In the genomic region with DNA sequence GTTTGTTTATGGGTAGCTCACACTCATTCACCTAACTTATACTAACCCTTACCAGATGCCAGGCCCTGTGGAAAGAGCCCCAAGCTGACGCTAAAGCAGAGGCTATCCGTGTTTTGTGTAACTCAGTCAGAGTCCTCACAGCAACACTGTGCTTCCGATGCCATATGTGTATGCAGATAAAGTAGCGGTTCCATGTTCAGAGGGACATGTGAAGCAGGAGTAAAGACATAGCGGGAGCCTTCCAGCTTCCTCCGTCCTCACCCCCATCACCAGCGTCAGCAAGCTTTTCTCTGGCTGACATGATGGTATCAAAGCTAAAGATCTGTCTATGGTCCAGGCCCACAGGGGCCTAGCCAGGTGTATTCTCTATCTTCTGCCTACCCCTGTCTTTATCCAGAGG, we compare ENCODE assay signal across 10 mouse cellular contexts. TPM values are rescaled to one million over a fixed set of nuclear protein-coding genes. Genes with fewer than 3 reads are reported as not detected.
A peak's percentile ranks its signal among the peaks of the same experiment; 100 is the strongest.
DNase-seq lines count a peak whose midpoint lies in the region; ATAC-seq and TF ChIP-seq lines count a peak whose summit lies in the region.
"Had no signal": no experiment of that assay in that cellular context is flagged by ENCODE, and none has a peak within 500 bp of the region (broad histone marks: within the 10 kb centered on the region; RNA-seq: fewer than 3 reads in every experiment).

No protein-coding gene starts in this region.

- TF ChIP-seq POLR2A in embryonic fibroblast, embryonic 13.5 days (IDR thresholded peaks at IDR 0.05; ENCODE audit: low read depth, low read length) = no peak

- TF ChIP-seq CTCF in layer of hippocampus, adult 2 months (conservative IDR thresholded peaks at IDR 0.05) = no peak
- no peak for TF ChIP-seq CTCF in embryonic fibroblast, embryonic 13.5 days (IDR thresholded peaks at IDR 0.05; ENCODE audit: borderline replicate concordance, insufficient read depth, low read length)

- no peaks in the 10 kb centered on the region for H3K9me3 ChIP-seq in limb, embryonic 11.5 days (ENCODE audit: control insufficient read depth, low read length)
- H3K9me3 ChIP-seq in neural tube, embryonic 12.5 days = 0 out of 2 replicates have a peak, but pooled peaks cover 4% of the 10 kb centered on the region

- peak overlapping the region; percentile 97; the same call in 1 of the 2 replicates for H3K27ac ChIP-seq in layer of hippocampus, adult 2 months
- H3K27ac ChIP-seq in embryonic fibroblast, embryonic 13.5 days (ENCODE audit: insufficient read depth, low read length) = no peak overlapping the region
- no peak overlapping the region for H3K27ac ChIP-seq in limb, embryonic 11.5 days (replicated peaks; ENCODE audit: low read depth, low read length)
- no peak overlapping the region for H3K27ac ChIP-seq in neural tube, embryonic 12.5 days

- H3K27me3 ChIP-seq in limb, embryonic 11.5 days (ENCODE audit: control insufficient read depth, insufficient read depth, low read length) = no peaks in the 10 kb centered on the region
- H3K27me3 ChIP-seq in neural tube, embryonic 12.5 days (replicated peaks) = no peaks in the 10 kb centered on the region
- H3K27me3 ChIP-seq: Patski had no signal

- DNase-seq in layer of hippocampus, adult 2 months (ENCODE audit: low spot score in 2 of 2) = no peak
- DNase-seq in layer of hippocampus, adult 9-10 months (ENCODE audit: low spot score) = no peak
- peak; percentile 47 for DNase-seq in limb, embryonic 11.5 days (ENCODE audit: low spot score)
- DNase-seq in thymus, postnatal 10 days (ENCODE audit: low spot score in 2 of 2) = no peak
- no peak for DNase-seq in right cerebral cortex, postnatal 25 days
- no peak for DNase-seq in urinary bladder, adult 2 months (ENCODE audit: low spot score)
- DNase-seq: right cerebral cortex, postnatal 4 days had no signal

- peak overlapping the region; percentile 99 for H3K4me2 ChIP-seq in limb, embryonic 11.5 days (ENCODE audit: low read depth, severe bottlenecking)
- H3K4me2 ChIP-seq in neural tube, embryonic 12.5 days (replicated peaks) = peak overlapping the region; percentile 98

- no peak overlapping the region for H3K9ac ChIP-seq in limb, embryonic 11.5 days (ENCODE audit: low read length)
- no peak overlapping the region for H3K9ac ChIP-seq in neural tube, embryonic 12.5 days

- H3K36me3 ChIP-seq in limb, embryonic 11.5 days (ENCODE audit: control insufficient read depth, insufficient read depth, low read length) = no peaks in the 10 kb centered on the region; the same call in 1 of the 2 replicates
- H3K36me3 ChIP-seq in neural tube, embryonic 12.5 days = peaks cover 6% of the 10 kb centered on the region; the same call in 1 of the 2 replicates

- peaks cover 35% of the 10 kb centered on the region for H3K4me1 ChIP-seq in embryonic fibroblast, embryonic 13.5 days (ENCODE audit: control insufficient read depth, insufficient read depth, low read length)
- peaks cover 60% of the 10 kb centered on the region for H3K4me1 ChIP-seq in limb, embryonic 11.5 days (ENCODE audit: control insufficient read depth, insufficient read depth, low read length)
- H3K4me1 ChIP-seq in neural tube, embryonic 12.5 days = peaks cover 81% of the 10 kb centered on the region

- 27% methylated on average over 7 of the region's 7 CpGs for WGBS in limb, embryonic 11.5 days
- WGBS in neural tube, embryonic 12.5 days = 59% methylated on average over 7 of the region's 7 CpGs

- peak overlapping the region; percentile 87 for H3K4me3 ChIP-seq in layer of hippocampus, adult 2 months
- H3K4me3 ChIP-seq in embryonic fibroblast, embryonic 13.5 days (ENCODE audit: insufficient read depth, low read length) = peak overlapping the region; percentile 62
- no peak overlapping the region for H3K4me3 ChIP-seq in limb, embryonic 11.5 days (ENCODE audit: low read depth, low read length)
- no peak overlapping the region; the same call in 1 of the 2 replicates for H3K4me3 ChIP-seq in neural tube, embryonic 12.5 days

- ATAC-seq in limb, embryonic 11.5 days (ENCODE audit: insufficient number of reproducible peaks, low FRiP score, low TSS enrichment, low read depth) = no peak
- ATAC-seq in neural tube, embryonic 12.5 days (ENCODE audit: low FRiP score, low read depth) = no peak
- ATAC-seq: Patski had no signal

RNA-seq across cellular contexts. Expression of gene Elmsan1, which starts 27.5 kb away (rescaled TPM):
- 10 to 100 TPM; 24.6 to 27.2 TPM for total RNA-seq in layer of hippocampus, adult 2 months (2021)
- 20.6 and 21.3 TPM in 2 replicates for polyA plus RNA-seq in embryonic fibroblast, embryonic 13.5 days (2011; ENCODE audit: insufficient read length, low read depth, missing spikeins)
- polyA plus RNA-seq in limb, embryonic 11.5 days (2014; fragmentation: Nextera tagmentation; extraction: Ambion mirVana) = 6.1 and 6.6 TPM in 2 replicates
- 6.1 and 6.3 TPM in 2 replicates for polyA plus RNA-seq in neural tube, embryonic 12.5 days (2016; fragmentation: Nextera tagmentation; extraction: Ambion mirVana)
- polyA plus RNA-seq in urinary bladder, adult 2 months (2012; rRNA removed) = 11.9 and 16.0 TPM in 2 replicates

RNA-seq across cellular contexts. Expression of gene Pnma1, which starts 42.9 kb away (rescaled TPM):
- 1 to 10 TPM; 2.8 to 3.8 TPM for total RNA-seq in layer of hippocampus, adult 2 months (2021)
- 0.30 and 0.35 TPM in 2 replicates for polyA plus RNA-seq in embryonic fibroblast, embryonic 13.5 days (2011; ENCODE audit: insufficient read length, low read depth, missing spikeins)
- polyA plus RNA-seq in limb, embryonic 11.5 days (2014; fragmentation: Nextera tagmentation; extraction: Ambion mirVana) = 0.70 and 0.99 TPM in 2 replicates
- polyA plus RNA-seq in neural tube, embryonic 12.5 days (2016; fragmentation: Nextera tagmentation; extraction: Ambion mirVana) = 2.8 and 3.2 TPM in 2 replicates
- 0.19 and 0.34 TPM in 2 replicates for polyA plus RNA-seq in urinary bladder, adult 2 months (2012; rRNA removed)

Comparison
In these comparisons a context has a peak if more than half of its experiments do, and no peak if none do; other contexts are left out.
1. H3K4me3 ChIP-seq: peak in layer of hippocampus, adult 2 months (single experiment) and embryonic fibroblast, embryonic 13.5 days (single experiment); none in limb, embryonic 11.5 days (single experiment) and neural tube, embryonic 12.5 days (single experiment).